Mouse (Mus musculus) CH12F3 (cell line): ENCODE measurements around the gene Tmem123.

Source experiments
- in situ Hi-C: fragments of 300-500 bp; cut with MboI; formaldehyde crosslinking; loops from 2 replicates; pipeline ENCODE4 v1.14.3; 2020; ENCODE audit warnings: low sequenced_read_pairs

Tmem123 gene

DNA sequence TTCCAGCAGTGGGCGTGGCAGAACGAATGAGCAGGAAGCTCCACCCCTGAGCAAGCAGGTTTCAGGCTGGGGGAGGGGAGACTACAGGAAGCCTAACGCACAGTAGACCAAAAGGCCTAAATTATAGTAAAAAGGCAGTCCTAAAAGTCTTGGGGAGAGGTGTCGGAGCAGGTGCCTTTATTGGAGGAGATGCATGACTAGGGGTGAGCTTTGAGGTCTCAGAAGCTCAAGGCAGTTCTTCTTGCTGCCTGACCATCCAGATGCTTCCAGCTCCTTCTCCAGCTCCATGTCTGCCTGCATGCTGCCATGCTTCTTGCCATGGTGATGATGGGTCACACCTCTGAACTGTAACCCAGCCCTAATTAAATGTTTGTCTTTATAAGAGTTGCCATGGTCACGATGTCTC lies 41.3 kb downstream of the Tmem123 start:
- in situ Hi-C loops: no loop called here

DNA sequence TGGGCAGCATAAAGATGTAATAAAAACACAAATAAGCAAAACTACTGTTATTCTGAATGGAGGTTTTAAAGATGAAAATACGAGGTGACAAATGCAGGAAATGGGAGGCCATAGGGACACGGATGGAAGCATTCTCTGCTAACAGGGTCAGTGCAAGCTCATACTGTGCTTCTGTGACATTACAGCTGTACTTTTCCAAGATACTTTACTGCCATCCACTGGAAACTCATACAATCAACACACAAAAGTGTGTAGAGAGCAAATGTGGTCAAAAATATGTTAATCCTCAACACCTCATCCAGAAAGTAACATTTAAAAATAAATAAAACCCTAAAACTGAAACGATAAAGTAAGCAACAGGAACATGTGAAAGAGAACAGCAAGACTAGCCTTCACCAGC lies 58.9 kb downstream of the Tmem123 start:
- in situ Hi-C loops: no loop called here

- in situ Hi-C loops: no loop called here
Measured at GRCm38 (mm10) chr9:7824916-7825315, 61.1 kb downstream of the Tmem123 start.

- in situ Hi-C loops: no loop called here
Measured at GRCm38 (mm10) chr9:7828706-7829105, 64.9 kb downstream of the Tmem123 start.

GRCm38 (mm10) chr9:7829531-7830528 lies 66.0 kb downstream of the Tmem123 start:
- in situ Hi-C loops: no loop called here

GRCm38 (mm10) chr9:7833421-7833820 lies 69.6 kb downstream of the Tmem123 start:
- in situ Hi-C loops: no loop called here

GRCm38 (mm10) chr9:7835302-7835701 lies 71.5 kb downstream of the Tmem123 start:
- in situ Hi-C loops: no loop called here

GRCm38 (mm10) chr9:7836331-7836730 lies 72.5 kb downstream of the Tmem123 start:
- in situ Hi-C loops: no loop called here

GRCm38 (mm10) chr9:7836905-7837805 lies 73.3 kb downstream of the Tmem123 start, which contains the start of gene Birc2:
Gene Birc2, minus strand, starts transcription at chr9:7837064.
- in situ Hi-C loops: no loop called here

DNA sequence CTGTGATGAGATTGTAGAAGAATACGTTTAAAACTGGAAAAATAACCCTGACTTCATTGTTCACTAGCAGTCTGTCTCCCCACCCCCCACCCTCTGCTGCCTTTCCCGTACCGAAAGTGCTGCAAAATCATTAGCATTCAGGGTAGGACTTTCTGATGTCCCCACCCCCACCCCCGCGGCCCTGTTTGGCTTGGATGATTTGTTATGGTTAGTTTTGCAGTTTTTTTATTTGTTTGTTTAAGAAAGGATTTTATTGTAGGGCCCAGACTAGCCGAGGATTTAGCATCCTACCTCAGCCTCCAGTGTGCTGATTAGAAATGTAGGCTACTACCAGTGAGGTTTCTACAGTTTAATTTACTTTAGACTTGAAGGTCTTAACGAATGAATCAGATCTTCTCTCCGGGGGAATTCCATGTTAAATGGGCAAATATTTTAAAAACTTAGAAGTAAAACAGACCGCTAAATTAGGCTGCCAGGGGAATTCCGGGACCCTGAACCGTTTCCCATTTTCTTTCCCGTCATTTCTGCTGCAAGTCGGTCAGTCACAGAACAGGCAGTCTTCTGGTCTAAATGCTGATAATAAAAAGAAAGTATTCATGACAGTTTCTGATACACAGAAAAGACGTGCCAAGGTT lies 74.1 kb downstream of the Tmem123 start:
- in situ Hi-C loops: no loop called here

- in situ Hi-C loops: no loop called here
Measured at GRCm38 (mm10) chr9:7841221-7841620, 77.4 kb downstream of the Tmem123 start.
